Mouse (Mus musculus): ENCODE results near the gene Dgcr8. TPM values are rescaled to one million over a fixed set of nuclear protein-coding genes. Genes with fewer than 3 reads are reported as not detected.
A peak's percentile ranks its signal among the peaks of the same experiment; 100 is the strongest.

The Dgcr8 gene
- polyA plus RNA-seq, 1 experiment from 2014 or later: 40.2 TPM

DNA sequence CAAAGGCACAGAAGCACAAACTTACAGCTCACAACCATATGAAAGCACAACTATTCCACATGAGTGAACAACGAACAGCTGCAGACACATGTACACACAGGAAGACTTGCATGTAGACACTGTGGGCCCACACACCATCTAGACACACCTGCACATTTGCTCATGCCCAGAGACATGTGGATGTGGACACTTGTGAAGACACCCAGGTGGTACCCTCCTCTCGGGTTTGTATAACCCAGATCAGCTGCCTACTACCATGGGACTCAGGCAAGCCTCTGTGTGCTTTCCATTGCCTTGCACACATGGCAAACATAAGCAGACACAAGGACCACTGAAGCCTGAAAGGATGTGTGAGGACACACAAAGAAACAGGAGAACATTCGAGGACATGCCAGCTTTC lies 58.0 kb downstream of the Dgcr8 start:
- H3K27ac ChIP-seq: no peak overlapping the region
- no peak overlapping the region for H3K4me3 ChIP-seq
- ATAC-seq (ENCODE audit: insufficient number of reproducible peaks, insufficient read depth, low FRiP score, low TSS enrichment): no peak
- peaks cover 21% of the 10 kb centered on the region for H3K4me1 ChIP-seq
- no peak overlapping the region for H3K9ac ChIP-seq
- H3K27me3 ChIP-seq: no peaks in the 10 kb centered on the region
- H3K36me3 ChIP-seq: peaks cover 35% of the 10 kb centered on the region
- no peak overlapping the region for H3K4me2 ChIP-seq (replicated peaks)
- no peaks in the 10 kb centered on the region for H3K9me3 ChIP-seq
- WGBS: 85% methylated on average over 3 of the region's 3 CpGs

DNA sequence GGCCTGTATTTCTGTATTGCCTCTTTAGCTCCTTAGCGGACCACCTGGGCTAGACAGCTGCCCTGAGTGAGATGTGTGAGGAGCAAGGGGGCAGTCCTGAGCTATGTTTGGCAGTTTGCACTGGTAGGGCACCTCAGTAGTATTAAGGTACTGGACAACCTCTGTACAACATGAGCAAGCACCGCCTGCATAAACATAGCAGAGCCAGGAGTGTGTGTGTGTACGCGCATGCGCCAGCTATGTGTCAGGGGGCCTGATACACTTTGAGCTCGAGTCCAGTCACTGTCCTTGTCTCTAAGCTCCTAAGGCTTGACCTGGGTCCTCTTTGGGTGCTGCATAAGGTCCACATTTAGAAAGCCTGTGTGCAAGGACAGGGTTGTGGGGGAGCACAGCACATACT lies 58.4 kb downstream of the Dgcr8 start:
- no peak overlapping the region for H3K4me3 ChIP-seq
- no peak for ATAC-seq (ENCODE audit: insufficient number of reproducible peaks, insufficient read depth, low FRiP score, low TSS enrichment)
- no peaks in the 10 kb centered on the region for H3K9me3 ChIP-seq
- H3K4me2 ChIP-seq (replicated peaks): no peak overlapping the region
- H3K36me3 ChIP-seq: peaks cover 39% of the 10 kb centered on the region
- peaks cover 17% of the 10 kb centered on the region for H3K4me1 ChIP-seq
- 86% methylated on average over 6 of the region's 6 CpGs for WGBS
- no peaks in the 10 kb centered on the region for H3K27me3 ChIP-seq
- H3K9ac ChIP-seq: no peak overlapping the region
- no peak overlapping the region for H3K27ac ChIP-seq

DNA sequence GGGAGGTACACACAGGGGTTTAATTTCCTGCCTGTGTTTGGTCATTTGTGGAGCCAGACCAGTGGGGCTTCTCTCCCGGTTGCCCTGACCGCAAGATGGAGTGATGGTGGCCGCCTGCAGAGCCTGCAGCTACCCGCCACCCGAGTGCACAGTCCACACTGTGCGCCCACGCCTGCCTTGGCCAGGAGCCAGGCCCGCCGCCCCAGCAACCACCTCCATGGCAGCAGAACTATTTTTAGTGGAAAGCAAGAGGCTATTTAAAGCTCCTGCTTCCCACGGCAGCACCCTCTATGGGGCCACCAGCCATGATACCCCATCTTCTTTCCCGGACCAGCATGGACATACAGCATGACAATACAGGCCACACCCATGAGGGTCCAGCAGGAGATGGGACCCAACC lies 59.4 kb downstream of the Dgcr8 start:
- H3K27ac ChIP-seq: no peak overlapping the region; the same call in 1 of the 2 replicates

DNA sequence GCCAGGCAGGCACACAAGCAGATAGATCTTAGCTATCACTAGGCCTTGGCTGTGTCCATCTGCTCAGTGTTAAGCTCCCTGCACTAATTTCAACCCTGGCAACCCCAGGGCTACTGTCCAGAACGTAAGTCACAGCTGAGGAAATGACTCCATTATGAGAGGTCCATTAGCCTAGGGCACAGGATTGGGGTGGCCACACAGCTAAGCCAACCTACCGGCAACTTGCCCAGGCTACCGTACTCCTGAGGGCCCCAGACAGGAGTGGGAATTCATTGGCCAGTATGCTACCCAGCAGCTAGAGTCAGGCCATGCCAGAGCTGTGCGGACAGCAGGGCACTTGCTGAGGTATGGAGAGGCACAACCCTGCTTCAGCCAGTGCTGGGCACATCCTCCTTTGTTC lies 60.2 kb downstream of the Dgcr8 start:
- no peak for ATAC-seq (ENCODE audit: insufficient number of reproducible peaks, insufficient read depth, low FRiP score, low TSS enrichment)

More for the DNA sequence above, 59.4 kb downstream of the Dgcr8 start:
- peaks cover 49% of the 10 kb centered on the region for H3K36me3 ChIP-seq
- no peaks in the 10 kb centered on the region for H3K9me3 ChIP-seq
- no peak overlapping the region for H3K4me3 ChIP-seq
- peaks cover 17% of the 10 kb centered on the region for H3K4me1 ChIP-seq
- ATAC-seq (ENCODE audit: insufficient number of reproducible peaks, insufficient read depth, low FRiP score, low TSS enrichment): no peak
- H3K27me3 ChIP-seq: no peaks in the 10 kb centered on the region
- no peak overlapping the region for H3K9ac ChIP-seq
- 81% methylated on average over 11 of the region's 11 CpGs for WGBS
- no peak overlapping the region for H3K4me2 ChIP-seq (replicated peaks)

DNA sequence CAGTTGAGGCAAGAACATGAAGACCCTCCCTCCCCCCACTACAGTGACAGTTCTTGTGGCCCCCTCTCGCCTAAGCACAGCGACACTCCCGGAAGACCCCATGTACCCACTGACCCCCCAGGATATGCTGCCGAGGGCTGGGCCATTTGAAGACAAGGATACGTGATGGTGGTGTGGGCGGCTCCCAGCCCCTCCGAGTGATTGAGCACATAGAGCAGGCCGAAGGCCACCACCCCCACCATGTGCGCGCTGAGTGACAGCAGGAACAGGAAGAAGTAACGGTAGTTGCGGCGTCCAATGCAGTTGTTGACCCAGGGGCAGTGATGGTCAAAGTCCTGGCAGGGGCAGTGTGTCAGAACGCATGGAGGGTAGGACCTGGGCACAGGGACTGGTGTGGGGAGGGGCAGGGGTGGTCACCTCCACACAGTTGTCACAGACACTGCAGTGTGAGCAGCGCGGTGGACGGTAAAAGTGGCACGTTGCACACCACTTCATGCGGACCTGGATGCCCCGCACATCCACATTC lies 61.1 kb downstream of the Dgcr8 start:
- no peak overlapping the region for H3K4me2 ChIP-seq (replicated peaks)
- WGBS: 95% methylated on average over 20 of the region's 20 CpGs
- H3K27me3 ChIP-seq: no peaks in the 10 kb centered on the region
- no peak overlapping the region for H3K9ac ChIP-seq
- peaks cover 66% of the 10 kb centered on the region for H3K36me3 ChIP-seq
- ATAC-seq (ENCODE audit: insufficient number of reproducible peaks, insufficient read depth, low FRiP score, low TSS enrichment): no peak
- no peak overlapping the region for H3K27ac ChIP-seq
- H3K4me1 ChIP-seq: peaks cover 5% of the 10 kb centered on the region; the same call in 1 of the 2 replicates
- no peak overlapping the region for H3K4me3 ChIP-seq
- no peaks in the 10 kb centered on the region for H3K9me3 ChIP-seq

More for the DNA sequence above, 60.2 kb downstream of the Dgcr8 start:
- Histone ChIP-seq H3K4me3 (no peak overlapping the region), H3K27ac (no peak overlapping the region), H3K4me1 (peaks cover 12% of the 10 kb centered on the region), H3K9ac (no peak overlapping the region), H3K9me3 (no peaks in the 10 kb centered on the region), H3K4me2 (replicated peaks) (no peak overlapping the region), H3K36me3 (peaks cover 57% of the 10 kb centered on the region), H3K27me3 (no peaks in the 10 kb centered on the region)
- WGBS: 84% methylated on average over 4 of the region's 4 CpGs

DNA sequence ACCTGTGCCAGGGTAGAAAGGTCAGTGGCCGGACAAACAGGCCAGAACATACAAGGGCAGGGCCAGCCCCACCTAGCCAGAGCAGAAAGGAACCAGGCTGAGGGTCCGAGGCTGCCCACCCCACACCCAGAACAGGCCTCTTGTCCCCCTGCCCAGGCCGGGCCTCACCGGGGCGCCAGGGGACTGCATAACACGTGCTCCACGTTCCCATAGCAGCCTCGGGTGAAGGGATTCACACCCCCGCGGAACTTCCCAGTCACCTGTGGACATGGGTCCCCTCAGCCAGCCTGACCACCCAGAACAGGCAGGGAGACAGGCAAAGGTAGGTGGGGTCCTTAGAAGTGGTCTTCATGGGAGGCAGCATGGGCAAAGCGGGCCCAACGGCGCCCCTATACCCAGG lies 61.9 kb downstream of the Dgcr8 start:
- peaks cover 74% of the 10 kb centered on the region for H3K36me3 ChIP-seq

DNA sequence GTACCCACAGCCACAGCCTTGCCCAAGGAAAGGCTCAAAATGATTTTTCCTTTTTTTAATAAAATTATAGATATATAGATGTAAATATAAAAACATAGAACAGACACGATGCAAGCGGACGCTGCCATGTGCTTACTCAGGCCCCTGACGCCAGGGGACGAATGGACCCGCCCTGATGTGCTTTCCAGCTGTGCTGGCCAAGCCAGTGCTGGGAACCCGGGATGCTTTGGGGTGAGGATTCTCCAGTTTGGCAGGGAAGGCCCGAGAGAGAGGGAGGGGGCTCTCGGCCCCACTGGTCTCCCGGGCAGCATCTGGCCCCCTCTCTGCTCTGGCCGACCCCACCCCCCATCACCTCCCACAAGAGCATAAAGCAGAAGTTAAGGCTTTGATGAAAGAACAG lies 66.9 kb downstream of the Dgcr8 start:
- H3K4me1 ChIP-seq: peaks cover 9% of the 10 kb centered on the region
- H3K9ac ChIP-seq: no peak overlapping the region
- H3K4me2 ChIP-seq (replicated peaks): no peak overlapping the region
- no peaks in the 10 kb centered on the region for H3K9me3 ChIP-seq
- H3K36me3 ChIP-seq: peaks cover 62% of the 10 kb centered on the region
- 89% methylated on average over 11 of the region's 11 CpGs for WGBS
- H3K4me3 ChIP-seq: no peak overlapping the region
- H3K27ac ChIP-seq: no peak overlapping the region
- ATAC-seq (ENCODE audit: insufficient number of reproducible peaks, insufficient read depth, low FRiP score, low TSS enrichment): no peak
- no peaks in the 10 kb centered on the region for H3K27me3 ChIP-seq

More for the DNA sequence above, 61.9 kb downstream of the Dgcr8 start:
- 96% methylated on average over 13 of the region's 13 CpGs for WGBS
- peaks cover 5% of the 10 kb centered on the region; the same call in 1 of the 2 replicates for H3K4me1 ChIP-seq
- H3K27ac ChIP-seq: no peak overlapping the region
- no peaks in the 10 kb centered on the region for H3K9me3 ChIP-seq
- H3K4me2 ChIP-seq (replicated peaks): no peak overlapping the region
- no peak overlapping the region for H3K9ac ChIP-seq
- H3K4me3 ChIP-seq: no peak overlapping the region
- no peak for ATAC-seq (ENCODE audit: insufficient number of reproducible peaks, insufficient read depth, low FRiP score, low TSS enrichment)
- no peaks in the 10 kb centered on the region for H3K27me3 ChIP-seq

DNA sequence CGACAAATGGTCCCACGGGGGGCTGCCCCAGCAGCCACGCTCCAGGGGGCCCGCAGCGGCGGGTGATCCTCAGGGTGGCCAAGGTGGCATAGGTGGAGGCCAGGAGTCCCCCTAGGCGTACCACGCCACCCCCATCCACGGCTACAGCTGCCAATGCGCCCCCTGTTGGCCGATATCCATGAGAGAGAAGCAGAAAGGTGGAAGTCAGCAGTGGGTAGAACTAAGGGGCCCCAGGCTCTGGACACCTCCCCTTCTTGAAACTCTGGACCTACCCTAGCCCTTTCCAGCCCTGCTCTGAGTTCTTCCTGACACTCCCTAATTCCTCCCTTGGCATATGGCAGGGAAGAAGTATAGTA lies 67.5 kb downstream of the Dgcr8 start:
- Histone ChIP-seq H3K36me3 (peaks cover 55% of the 10 kb centered on the region), H3K27ac (no peak overlapping the region)

DNA sequence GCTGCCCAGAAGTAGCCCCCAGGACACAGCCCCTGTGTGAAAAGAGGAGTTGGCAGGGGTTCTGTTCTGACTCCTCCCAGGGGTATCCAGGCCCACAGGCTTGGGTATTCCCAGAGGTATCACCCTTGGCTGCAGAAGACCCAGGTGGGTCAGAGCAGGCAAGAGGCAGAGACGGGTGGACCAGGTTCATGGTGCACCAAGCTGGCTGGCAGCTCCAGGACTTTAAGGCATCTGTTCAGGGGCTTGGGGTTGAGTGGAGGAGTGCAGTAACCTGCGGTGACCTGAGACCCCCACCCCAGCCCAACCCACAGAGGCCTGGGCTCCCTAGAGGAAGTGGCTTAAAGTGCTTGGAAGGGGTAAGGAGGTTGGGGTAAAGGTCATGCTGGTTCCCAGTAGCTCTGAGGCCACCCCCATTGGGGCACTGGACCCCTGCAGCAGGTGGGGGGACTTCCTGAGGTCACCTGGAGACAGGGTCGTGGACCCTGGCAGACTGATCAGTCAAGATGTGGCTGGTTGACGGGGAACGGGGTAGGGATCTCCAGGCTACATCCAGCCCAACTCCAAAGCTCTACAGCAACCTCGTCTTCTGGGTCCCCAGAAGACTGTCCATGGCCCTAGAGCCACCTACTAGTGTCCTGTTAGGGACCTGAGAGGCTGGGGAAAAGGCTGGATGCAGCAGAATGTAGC lies 68.0 kb downstream of the Dgcr8 start:
- Histone ChIP-seq H3K9me3 (no peaks in the 10 kb centered on the region), H3K4me2 (replicated peaks) (no peak overlapping the region), H3K27me3 (no peaks in the 10 kb centered on the region), H3K4me1 (peaks cover 9% of the 10 kb centered on the region), H3K9ac (no peak overlapping the region), H3K27ac (no peak overlapping the region), H3K4me3 (no peak overlapping the region), H3K36me3 (peaks cover 50% of the 10 kb centered on the region)
- ATAC-seq (ENCODE audit: insufficient number of reproducible peaks, insufficient read depth, low FRiP score, low TSS enrichment): no peak
- WGBS: 83% methylated on average over 6 of the region's 6 CpGs

More for the DNA sequence above, 67.5 kb downstream of the Dgcr8 start:
- H3K4me3 ChIP-seq: no peak overlapping the region
- no peak overlapping the region for H3K4me2 ChIP-seq (replicated peaks)
- WGBS: 70% methylated on average over 11 of the region's 11 CpGs
- peaks cover 9% of the 10 kb centered on the region for H3K4me1 ChIP-seq
- H3K9me3 ChIP-seq: no peaks in the 10 kb centered on the region
- ATAC-seq (ENCODE audit: insufficient number of reproducible peaks, insufficient read depth, low FRiP score, low TSS enrichment): no peak
- H3K27me3 ChIP-seq: no peaks in the 10 kb centered on the region
- H3K9ac ChIP-seq: no peak overlapping the region

DNA sequence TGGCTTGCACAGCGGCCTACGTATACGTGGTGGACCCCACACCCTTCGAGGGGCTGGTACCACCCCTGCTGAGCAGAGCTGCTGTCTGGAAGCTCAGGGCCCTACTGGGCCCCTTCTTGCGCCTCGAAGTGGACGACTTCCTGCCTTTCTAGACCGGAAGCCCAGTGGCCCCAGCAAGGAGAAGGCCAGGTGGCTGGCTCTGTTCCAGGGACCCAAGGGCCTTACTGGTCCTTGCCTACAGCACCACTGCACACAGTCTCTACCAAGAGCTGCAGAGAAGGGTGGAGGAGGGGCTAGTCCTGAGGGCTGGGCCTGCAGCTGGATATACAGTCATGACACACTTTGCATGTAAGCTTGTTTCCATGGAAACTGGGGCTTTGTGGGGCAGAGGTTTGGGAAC lies 69.0 kb downstream of the Dgcr8 start:
- Histone ChIP-seq H3K4me1 (peaks cover 9% of the 10 kb centered on the region), H3K4me3 (no peak overlapping the region), H3K36me3 (peaks cover 40% of the 10 kb centered on the region), H3K9me3 (no peaks in the 10 kb centered on the region), H3K9ac (no peak overlapping the region), H3K4me2 (replicated peaks) (no peak overlapping the region), H3K27ac (no peak overlapping the region), H3K27me3 (no peaks in the 10 kb centered on the region)
- 0 out of 2 replicates have a peak, but pooled peaks have one; percentile 38 for ATAC-seq (ENCODE audit: insufficient number of reproducible peaks, insufficient read depth, low FRiP score, low TSS enrichment)
- WGBS: 61% methylated on average over 8 of the region's 8 CpGs

DNA sequence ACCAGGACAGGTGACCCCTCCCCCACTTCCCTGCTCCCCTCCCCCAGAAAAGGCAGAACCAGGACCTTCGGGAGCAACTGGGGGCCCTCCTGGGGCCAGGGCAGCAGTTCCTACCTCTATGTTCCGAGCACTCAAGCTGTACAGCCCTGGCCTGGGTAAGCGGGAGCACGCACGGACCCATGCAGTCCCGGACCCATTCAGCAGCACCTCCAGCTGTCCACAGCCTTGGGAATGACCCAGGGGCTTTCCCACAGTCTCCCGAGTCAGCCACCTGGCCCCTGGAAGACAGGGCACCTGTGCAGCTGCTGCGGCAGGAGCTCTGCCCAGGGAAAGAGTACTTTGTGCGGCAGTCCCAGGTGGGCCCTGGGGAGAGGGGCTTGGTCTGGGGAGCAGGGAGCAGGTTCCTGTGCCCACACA lies 70.5 kb downstream of the Dgcr8 start:
- ATAC-seq (ENCODE audit: insufficient number of reproducible peaks, insufficient read depth, low FRiP score, low TSS enrichment): no peak
- Histone ChIP-seq H3K36me3 (peaks cover 26% of the 10 kb centered on the region), H3K9ac (no peak overlapping the region), H3K27me3 (no peaks in the 10 kb centered on the region), H3K9me3 (no peaks in the 10 kb centered on the region), H3K4me3 (no peak overlapping the region), H3K4me2 (replicated peaks) (no peak overlapping the region), H3K27ac (no peak overlapping the region), H3K4me1 (peaks cover 16% of the 10 kb centered on the region)
- 84% methylated on average over 9 of the region's 9 CpGs for WGBS

DNA sequence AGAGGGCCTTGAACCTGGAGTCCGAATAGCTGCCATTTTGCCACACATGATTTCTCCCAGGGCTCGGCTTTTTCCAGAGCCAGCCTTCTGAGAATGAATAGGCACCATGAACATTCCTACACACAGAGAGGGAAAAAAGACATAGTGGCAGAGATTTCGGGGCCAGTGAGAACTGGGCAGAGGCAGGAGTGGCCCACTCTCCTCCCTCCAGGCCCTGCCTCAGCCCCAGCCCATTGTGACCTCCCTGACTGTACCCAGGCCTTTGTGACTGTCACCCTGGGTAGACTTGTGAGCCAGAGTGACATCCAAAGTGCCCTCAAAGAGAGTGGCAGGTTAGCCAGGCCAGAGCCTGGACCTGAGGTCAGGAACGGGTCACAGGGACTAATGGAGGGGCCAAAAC lies 71.5 kb downstream of the Dgcr8 start, which contains the start of gene Ccdc188:
Ccdc188 (plus strand) TSS at position 301 of the 400 bp plus-strand sequence.
- H3K36me3 ChIP-seq: peaks cover 16% of the 10 kb centered on the region
- no peak within 1 kb of the TSS for H3K4me2 ChIP-seq (replicated peaks)
- no peak within 1 kb of the TSS for H3K9ac ChIP-seq
- WGBS: 84% methylated on average over 4 of the region's 4 CpGs
- no peak within 1 kb of the TSS for H3K27ac ChIP-seq
- no peak for ATAC-seq (ENCODE audit: insufficient number of reproducible peaks, insufficient read depth, low FRiP score, low TSS enrichment)
- H3K4me3 ChIP-seq: no peak within 1 kb of the TSS
- H3K27me3 ChIP-seq: no peaks in the 10 kb centered on the region
- H3K4me1 ChIP-seq: peaks cover 23% of the 10 kb centered on the region
- no peaks in the 10 kb centered on the region for H3K9me3 ChIP-seq

Measured in embryonic facial prominence, embryonic 12.5 days (tissue).